Mouse (Mus musculus) heart, embryonic 13.5 days (tissue): ENCODE data around the gene Mri1. TPM values are rescaled to one million over a fixed set of nuclear protein-coding genes. Genes with fewer than 3 reads are reported as not detected.
"Not testable (repeated sequence)": the region's sequence is repeated elsewhere in the genome, so short reads cannot be mapped to it uniquely, and the experiment has no call there.

Source experiments
- ATAC-seq: fragments of 200-750 bp; cut with Nextera tagmentation; 2 replicates; pipeline ENCODE4 v1.8.0; 2017; ENCODE audit warnings: moderate TSS enrichment; ENCODE audit not compliant: insufficient number of reproducible peaks, low FRiP score, low TSS enrichment; ENCODE audit errors: extremely low read depth
- H3K27ac ChIP-seq: fragments of 300-500 bp; sonication (generic); replicated peaks from 2 replicates; pipeline ENCODE4 v1.5.1; 2015; ENCODE audit warnings: moderate library complexity, mild to moderate bottlenecking, inconsistent platforms
- H3K27me3 ChIP-seq: fragments of 300-500 bp; sonication (generic); replicated peaks from 2 replicates; pipeline ENCODE4 v1.6.1; 2015; ENCODE audit warnings: mild to moderate bottlenecking, inconsistent platforms
- H3K36me3 ChIP-seq: fragments of 300-500 bp; sonication (generic); 2 replicates; pipeline ENCODE4 v1.6.1; 2015; ENCODE audit warnings: mild to moderate bottlenecking, inconsistent platforms
- H3K4me1 ChIP-seq: fragments of 300-500 bp; sonication (generic); 2 replicates; pipeline ENCODE4 v1.6.1; 2015; ENCODE audit warnings: inconsistent platforms
- H3K4me2 ChIP-seq: fragments of 300-500 bp; sonication (generic); 2 replicates; pipeline ENCODE4 v1.6.1; 2015; ENCODE audit warnings: inconsistent platforms, mild to moderate bottlenecking, moderate library complexity
- H3K4me3 ChIP-seq: fragments of 300-500 bp; sonication (generic); 2 replicates; pipeline ENCODE4 v1.5.1; 2015; ENCODE audit warnings: moderate library complexity, mild to moderate bottlenecking, inconsistent platforms
- H3K9ac ChIP-seq: fragments of 300-500 bp; sonication (generic); 2 replicates; pipeline ENCODE4 v1.6.1; 2015; ENCODE audit warnings: inconsistent platforms, mild to moderate bottlenecking, moderate library complexity
- H3K9me3 ChIP-seq: fragments of 300-500 bp; sonication (generic); 2 replicates; pipeline ENCODE4 v1.6.1; 2016; ENCODE audit warnings: inconsistent platforms
- WGBS: fragments of 180-500 bp; shearing (Covaris S2); methylation state at CpG from one replicate; pipeline ENCODE4 v1.1.7; 2015; ENCODE audit warnings: mixed read lengths; 5-methylcytosine and 5-hydroxymethylcytosine counted together
- polyA plus RNA-seq: library from polyadenylated mRNA; unstranded; fragments of >200 nt; fragmentation: Nextera tagmentation; extraction: Ambion mirVana; gene quantifications from 2 replicates; pipeline ENCODE4 v1.2.1, GENCODE M21; 2015

The Mri1 gene
- 45.4 and 50.3 TPM in 2 replicates for polyA plus RNA-seq

DNA sequence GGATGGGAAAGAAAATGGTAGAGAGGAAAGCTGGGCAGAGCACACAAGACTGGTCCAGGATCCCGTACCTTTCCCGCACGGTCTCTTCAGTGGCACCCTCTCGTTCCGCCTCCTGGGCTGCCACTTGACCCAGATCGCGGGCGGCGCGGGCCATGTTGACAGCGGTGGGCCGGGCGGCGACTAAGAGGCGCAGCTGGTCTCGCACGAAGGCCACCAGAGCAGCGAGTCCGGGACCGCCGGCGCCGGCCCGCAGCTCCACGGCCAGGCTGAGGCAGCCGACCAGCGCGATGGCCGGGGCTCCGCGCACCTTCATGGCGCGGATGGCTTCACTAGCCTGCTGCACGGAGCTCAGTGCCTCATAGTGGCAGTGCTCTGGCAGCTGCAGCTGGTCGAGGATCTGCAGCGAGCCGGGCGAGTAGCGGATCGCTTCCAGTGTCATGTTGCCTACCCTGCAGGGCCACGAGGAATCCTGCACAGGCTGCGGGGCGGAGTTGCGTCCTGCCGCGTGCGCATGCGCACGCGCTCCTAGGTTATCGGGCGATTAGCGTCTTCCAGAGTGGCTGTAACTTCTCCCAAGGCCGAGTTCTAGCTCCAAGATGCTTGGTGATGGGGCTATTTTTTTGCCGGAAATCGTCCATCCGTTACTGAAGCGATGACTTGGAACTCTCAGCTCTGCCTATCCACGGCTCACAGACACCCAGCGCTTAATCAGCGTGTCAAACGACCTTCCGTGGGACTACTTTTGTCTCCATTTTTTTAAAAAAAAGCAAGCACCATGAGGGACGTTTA, at the start of gene Mri1:
TSS of gene Mri1 (minus strand) at position 505 of the 789 bp plus-strand sequence.
- peaks cover 79% of the 10 kb centered on the region for H3K36me3 ChIP-seq
- H3K4me1 ChIP-seq: peaks cover 17% of the 10 kb centered on the region
- peak within 1 kb of the TSS; percentile 87 for H3K4me3 ChIP-seq
- no peaks in the 10 kb centered on the region for H3K27me3 ChIP-seq
- H3K4me2 ChIP-seq: peak within 1 kb of the TSS; percentile 98
- H3K27ac ChIP-seq: peak within 1 kb of the TSS; percentile 94
- peak; percentile 81 for ATAC-seq
- H3K9ac ChIP-seq: peak within 1 kb of the TSS; percentile 92
- no peaks in the 10 kb centered on the region for H3K9me3 ChIP-seq
- WGBS: under 1% methylated on average over 64 of the region's 64 CpGs

DNA sequence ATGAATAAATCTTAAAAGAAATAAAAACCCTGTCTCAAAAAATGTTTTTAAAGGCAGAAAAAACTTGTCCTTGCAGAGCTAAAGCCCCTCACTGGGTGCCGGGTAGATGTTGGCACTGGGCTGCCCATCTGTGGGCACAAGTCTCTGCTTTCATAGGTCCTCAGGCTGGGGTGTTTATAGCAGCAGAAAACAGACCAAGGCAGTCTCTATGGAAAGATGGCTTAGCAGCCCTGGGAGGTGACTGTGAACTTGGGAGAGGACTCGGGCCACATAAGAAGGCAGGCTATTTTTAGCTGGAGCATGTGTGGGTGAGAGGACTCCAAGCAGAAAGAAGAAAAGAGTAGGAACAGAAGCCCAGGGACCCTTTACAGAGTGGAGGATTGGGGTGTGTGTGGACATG, 46.8 kb upstream of the Mri1 start:
- no peak overlapping the region for H3K4me2 ChIP-seq
- peaks cover 12% of the 10 kb centered on the region for H3K4me1 ChIP-seq
- WGBS: 41% methylated on average over 2 of the region's 2 CpGs
- peaks cover 8% of the 10 kb centered on the region; the same call in 1 of the 2 replicates for H3K9me3 ChIP-seq
- H3K27ac ChIP-seq: peak overlapping the region; percentile 3
- no peak for ATAC-seq
- no peaks in the 10 kb centered on the region for H3K27me3 ChIP-seq
- no peaks in the 10 kb centered on the region for H3K36me3 ChIP-seq
- H3K9ac ChIP-seq: no peak overlapping the region
- H3K4me3 ChIP-seq: no peak overlapping the region

DNA sequence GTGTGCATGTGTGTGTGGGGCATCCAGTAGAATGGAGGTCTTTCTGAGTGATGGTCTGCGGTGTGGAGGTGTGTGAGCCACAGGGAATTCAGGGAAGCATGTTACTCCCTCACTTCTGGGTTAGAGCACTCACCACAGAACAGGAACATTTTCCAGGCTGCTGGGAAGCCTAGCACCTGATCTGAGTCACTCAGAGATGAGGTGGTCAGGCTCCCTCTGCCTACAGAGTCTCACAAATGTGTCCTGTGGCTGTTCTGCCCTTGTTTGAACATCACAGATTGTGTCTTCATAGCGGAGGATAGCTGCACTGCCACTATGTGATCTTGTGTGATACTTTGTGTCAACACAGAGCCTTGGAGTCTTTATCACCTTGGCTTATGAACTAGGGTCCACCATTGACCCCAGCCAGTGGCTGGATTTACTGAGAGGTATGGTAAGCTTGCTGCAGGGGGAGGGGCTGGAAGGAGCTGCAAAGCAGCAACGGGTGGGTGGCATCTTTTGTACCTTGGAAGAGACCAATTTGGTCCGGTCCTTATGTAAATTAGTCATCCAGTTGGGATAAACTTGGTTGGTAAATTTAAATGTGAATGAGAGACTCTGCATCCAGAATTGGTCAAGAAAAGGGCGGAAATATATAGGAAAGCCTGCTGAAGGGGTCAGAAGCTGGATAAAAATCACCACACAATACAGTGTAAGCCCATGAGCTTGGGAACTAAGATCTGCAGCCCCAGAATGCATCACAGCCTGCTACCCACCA, 40.1 kb upstream of the Mri1 start:
- Histone ChIP-seq H3K4me3 (no peak overlapping the region), H3K27me3 (peaks cover 22% of the 10 kb centered on the region), H3K9ac (no peak overlapping the region), H3K27ac (no peak overlapping the region), H3K4me1 (no peaks in the 10 kb centered on the region), H3K9me3 (peaks cover 8% of the 10 kb centered on the region; the same call in 1 of the 2 replicates), H3K36me3 (no peaks in the 10 kb centered on the region), H3K4me2 (no peak overlapping the region)
- ATAC-seq: no peak
- WGBS: 58% methylated on average over 5 of the region's 5 CpGs

DNA sequence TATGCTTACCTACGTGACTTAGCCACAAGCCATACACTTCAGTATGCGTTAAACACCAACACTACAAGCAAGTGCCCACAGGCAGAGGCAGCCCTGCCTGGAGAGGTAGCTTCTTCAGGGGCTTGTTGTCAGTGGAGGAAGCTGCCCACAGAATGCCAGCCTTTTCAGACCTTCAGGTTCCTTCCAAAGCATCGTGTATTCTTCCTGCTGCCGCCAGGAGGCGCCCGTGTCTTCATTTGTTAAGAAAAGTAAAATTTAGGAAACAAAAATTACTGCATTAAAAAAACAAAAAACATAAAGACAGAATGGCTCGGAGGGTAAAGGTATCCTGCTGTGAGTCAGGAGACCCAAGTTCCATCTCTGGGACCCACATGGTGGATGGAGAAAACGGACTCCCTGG, 34.6 kb upstream of the Mri1 start:
- no peaks in the 10 kb centered on the region for H3K4me1 ChIP-seq
- H3K27ac ChIP-seq: no peak overlapping the region
- H3K4me3 ChIP-seq: no peak overlapping the region
- H3K36me3 ChIP-seq: no peaks in the 10 kb centered on the region
- H3K4me2 ChIP-seq: no peak overlapping the region
- peaks cover 17% of the 10 kb centered on the region for H3K27me3 ChIP-seq
- no peaks in the 10 kb centered on the region for H3K9me3 ChIP-seq
- 25% methylated on average over 8 of the region's 8 CpGs for WGBS
- ATAC-seq: no peak
- H3K9ac ChIP-seq: no peak overlapping the region

- Histone ChIP-seq H3K4me1 (no peaks in the 10 kb centered on the region), H3K36me3 (no peaks in the 10 kb centered on the region), H3K27me3 (peaks cover 11% of the 10 kb centered on the region), H3K9ac (no peak overlapping the region), H3K27ac (no peak overlapping the region), H3K4me2 (no peak overlapping the region), H3K4me3 (no peak overlapping the region), H3K9me3 (no peaks in the 10 kb centered on the region)
- WGBS: 58% methylated on average over 5 of the region's 5 CpGs
- no peak for ATAC-seq
Observed at GRCm38 (mm10) chr8:84291086-84291485, 34.0 kb upstream of the Mri1 start.

DNA sequence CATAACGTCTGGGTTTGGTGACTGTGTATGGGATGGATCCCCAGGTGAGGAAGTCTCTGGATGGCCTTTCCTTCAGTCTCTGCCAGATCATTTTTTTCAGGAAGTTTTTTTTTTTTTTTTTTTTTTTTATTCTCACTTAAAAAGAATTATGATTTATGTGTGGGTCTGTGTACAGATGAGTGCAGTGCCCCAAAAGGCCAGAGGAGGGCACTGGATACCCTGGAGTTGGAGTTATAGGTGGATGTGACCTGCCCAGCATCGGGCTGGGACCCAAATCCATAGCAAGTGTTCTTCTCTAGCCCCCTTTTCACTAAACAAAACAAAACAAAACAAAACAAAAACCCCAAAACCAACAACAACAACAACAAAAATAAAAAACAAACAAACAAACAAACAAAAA, 31.8 kb upstream of the Mri1 start:
- Histone ChIP-seq H3K27ac (no peak overlapping the region), H3K9ac (no peak overlapping the region), H3K4me1 (peaks cover 9% of the 10 kb centered on the region; the same call in 1 of the 2 replicates), H3K4me2 (no peak overlapping the region), H3K27me3 (no peaks in the 10 kb centered on the region), H3K4me3 (no peak overlapping the region), H3K36me3 (no peaks in the 10 kb centered on the region), H3K9me3 (no peaks in the 10 kb centered on the region)
- no peak for ATAC-seq
- WGBS: 56% methylated on average over 2 of the region's 2 CpGs

DNA sequence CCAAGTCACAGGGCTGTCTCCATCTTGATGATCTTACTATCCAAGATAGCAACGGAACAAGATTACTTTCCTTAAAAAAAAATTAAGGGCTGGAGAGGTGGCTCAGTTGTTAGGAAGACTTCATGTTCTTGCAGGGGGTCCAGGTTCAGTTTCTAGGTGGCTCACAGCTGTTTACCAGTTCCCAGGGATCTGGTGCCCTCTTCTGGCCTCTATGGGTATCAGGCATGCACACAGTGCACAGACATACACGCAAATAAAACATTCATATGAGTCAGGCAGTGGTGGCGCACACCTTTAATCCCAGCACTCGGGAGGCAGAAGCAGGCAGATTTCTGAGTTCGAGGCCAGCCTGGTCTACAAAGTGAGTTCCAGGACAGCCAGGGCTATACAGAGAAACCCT, 28.5 kb upstream of the Mri1 start:
- not testable (repeated sequence) for H3K9me3 ChIP-seq, H3K27me3 ChIP-seq, ATAC-seq, H3K27ac ChIP-seq, H3K4me1 ChIP-seq, H3K36me3 ChIP-seq, H3K9ac ChIP-seq, H3K4me2 ChIP-seq, H3K4me3 ChIP-seq
- 50% methylated on average over 5 of the region's 5 CpGs for WGBS

- Histone ChIP-seq H3K36me3 (no peaks in the 10 kb centered on the region), H3K9me3 (no peaks in the 10 kb centered on the region), H3K9ac (peak overlapping the region; percentile 53), H3K4me3 (peak overlapping the region; percentile 32), H3K27me3 (no peaks in the 10 kb centered on the region), H3K4me2 (peak overlapping the region; percentile 46), H3K27ac (peak overlapping the region; percentile 55), H3K4me1 (peaks cover 9% of the 10 kb centered on the region; the same call in 1 of the 2 replicates)
- 15% methylated on average over 9 of the region's 9 CpGs for WGBS
- ATAC-seq: no peak
Observed at GRCm38 (mm10) chr8:84284608-84285063, 27.5 kb upstream of the Mri1 start.

GRCm38 (mm10) chr8:84280777-84281176, 23.7 kb upstream of the Mri1 start:
- Histone ChIP-seq H3K4me1 (peaks cover 14% of the 10 kb centered on the region; the same call in 1 of the 2 replicates), H3K36me3 (no peaks in the 10 kb centered on the region), H3K9ac (no peak overlapping the region), H3K27ac (no peak overlapping the region), H3K4me3 (no peak overlapping the region), H3K4me2 (no peak overlapping the region), H3K9me3 (no peaks in the 10 kb centered on the region), H3K27me3 (no peaks in the 10 kb centered on the region)
- ATAC-seq: no peak
- 53% methylated on average over 10 of the region's 10 CpGs for WGBS

GRCm38 (mm10) chr8:84276447-84276846, 19.3 kb upstream of the Mri1 start:
- Histone ChIP-seq H3K4me2 (no peak overlapping the region), H3K9ac (no peak overlapping the region), H3K27me3 (peaks cover 3% of the 10 kb centered on the region; the same call in 1 of the 2 replicates), H3K4me3 (no peak overlapping the region), H3K9me3 (no peaks in the 10 kb centered on the region), H3K36me3 (no peaks in the 10 kb centered on the region), H3K27ac (no peak overlapping the region), H3K4me1 (0 out of 2 replicates have a peak, but pooled peaks cover 4% of the 10 kb centered on the region)
- no peak for ATAC-seq
- 54% methylated on average over 1 of the region's 1 CpGs for WGBS

GRCm38 (mm10) chr8:84273968-84274367, 16.8 kb upstream of the Mri1 start:
- H3K36me3 ChIP-seq: no peaks in the 10 kb centered on the region
- H3K27me3 ChIP-seq: peaks cover 3% of the 10 kb centered on the region; the same call in 1 of the 2 replicates
- H3K9ac ChIP-seq: no peak overlapping the region
- H3K4me2 ChIP-seq: no peak overlapping the region
- no peaks in the 10 kb centered on the region for H3K9me3 ChIP-seq
- ATAC-seq: no peak
- WGBS: 66% methylated on average over 3 of the region's 3 CpGs
- H3K4me3 ChIP-seq: no peak overlapping the region
- H3K27ac ChIP-seq: no peak overlapping the region
- H3K4me1 ChIP-seq: peaks cover 12% of the 10 kb centered on the region
